Mouse (Mus musculus): ENCODE measurements around the gene Wnt5b. TPM values are rescaled to one million over a fixed set of nuclear protein-coding genes. Genes with fewer than 3 reads are reported as not detected.

The Wnt5b gene
- polyA plus RNA-seq, 1 experiment from 2014 or later: 2.8 TPM

GRCm38 (mm10) chr6:119467785-119468059 is 76.4 kb downstream of the Wnt5b start:
- Histone ChIP-seq H3K9ac (replicated peaks) (no peak overlapping the region), H3K4me1 (no peaks in the 10 kb centered on the region), H3K27ac (replicated peaks) (no peak overlapping the region), H3K4me3 (no peak overlapping the region), H3K36me3 (no peaks in the 10 kb centered on the region), H3K9me3 (no peaks in the 10 kb centered on the region), H3K27me3 (no peaks in the 10 kb centered on the region), H3K4me2 (replicated peaks) (no peak overlapping the region)
- 86% methylated on average over 2 of the region's 2 CpGs for WGBS
- ATAC-seq (replicated peaks): no peak

DNA sequence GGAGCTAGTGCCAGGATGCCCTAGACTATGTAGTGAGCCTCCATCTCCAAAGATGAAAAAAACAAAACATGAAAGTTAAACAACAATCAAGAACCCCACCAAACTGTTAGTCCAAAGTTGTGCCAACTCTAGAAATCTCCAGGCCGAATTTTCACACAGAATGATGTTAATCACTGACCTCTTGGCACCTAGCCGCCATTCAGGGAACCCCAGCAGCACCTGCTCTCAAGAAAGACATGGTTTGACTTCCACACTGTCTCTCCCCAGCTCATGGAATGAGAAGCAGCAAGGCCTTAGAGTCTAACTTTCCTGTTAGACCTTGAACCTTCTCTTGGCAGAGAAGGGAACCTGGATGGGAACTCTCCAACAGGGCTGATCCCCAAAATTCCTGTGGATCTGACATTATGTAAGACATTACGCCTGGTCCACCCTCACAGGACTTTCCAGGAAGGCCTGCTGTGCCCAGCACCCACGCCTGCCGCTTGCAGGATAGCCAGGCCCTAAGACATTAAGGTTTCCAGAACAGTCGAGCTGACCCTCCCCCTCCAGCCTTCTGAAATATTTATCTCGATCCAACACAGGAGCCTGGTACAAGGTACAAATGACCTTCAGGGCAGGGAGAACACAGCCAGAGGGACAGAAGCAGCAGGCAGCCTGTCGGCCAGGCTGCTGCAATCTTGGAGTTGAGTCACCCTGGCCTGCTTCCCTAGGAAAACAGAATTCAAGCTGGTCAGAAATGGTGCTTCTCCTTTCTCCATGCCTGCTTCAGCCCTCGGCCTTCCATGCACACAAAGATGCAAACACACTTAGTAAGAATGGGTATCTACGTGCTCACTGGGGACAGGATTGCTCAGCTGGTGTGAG is 77.0 kb downstream of the Wnt5b start:
- no peaks in the 10 kb centered on the region for H3K9me3 ChIP-seq
- H3K9ac ChIP-seq (replicated peaks): no peak overlapping the region
- H3K4me2 ChIP-seq (replicated peaks): no peak overlapping the region
- WGBS: 77% methylated on average over 10 of the region's 10 CpGs
- no peak overlapping the region for H3K4me3 ChIP-seq
- H3K27ac ChIP-seq (replicated peaks): no peak overlapping the region
- ATAC-seq (replicated peaks): no peak
- no peaks in the 10 kb centered on the region for H3K4me1 ChIP-seq
- H3K27me3 ChIP-seq: no peaks in the 10 kb centered on the region
- H3K36me3 ChIP-seq: no peaks in the 10 kb centered on the region

GRCm38 (mm10) chr6:119466161-119466560 is 78.0 kb downstream of the Wnt5b start:
- Histone ChIP-seq H3K4me2 (replicated peaks) (no peak overlapping the region), H3K4me3 (no peak overlapping the region), H3K9me3 (no peaks in the 10 kb centered on the region), H3K36me3 (no peaks in the 10 kb centered on the region), H3K27me3 (no peaks in the 10 kb centered on the region), H3K9ac (replicated peaks) (no peak overlapping the region), H3K27ac (replicated peaks) (no peak overlapping the region), H3K4me1 (no peaks in the 10 kb centered on the region)
- 98% methylated on average over 1 of the region's 1 CpGs for WGBS
- no peak for ATAC-seq (replicated peaks)

GRCm38 (mm10) chr6:119460391-119460790 is 83.8 kb downstream of the Wnt5b start:
- WGBS: 94% methylated on average over 5 of the region's 5 CpGs

DNA sequence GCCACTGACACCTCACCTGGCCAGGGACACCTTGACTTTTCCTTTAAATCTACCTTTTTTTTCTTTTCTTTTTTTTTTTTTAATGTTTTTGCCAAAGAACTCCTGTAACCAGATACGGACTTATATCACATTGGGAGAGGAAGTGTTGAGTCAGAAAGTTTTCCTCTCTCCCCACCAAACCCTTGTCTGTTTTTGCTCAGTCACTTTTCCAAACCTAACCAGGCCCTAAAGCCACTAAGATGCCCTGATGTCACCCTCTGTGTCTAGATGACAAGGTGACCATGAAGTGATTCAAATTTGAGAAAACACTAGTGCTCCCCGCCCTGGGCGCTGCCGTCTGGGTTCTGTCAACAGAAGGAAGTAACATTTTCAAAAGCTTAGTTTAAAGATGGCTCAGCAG is 85.1 kb downstream of the Wnt5b start:
- no peak overlapping the region for H3K27ac ChIP-seq (replicated peaks)
- H3K4me1 ChIP-seq: no peaks in the 10 kb centered on the region
- no peak overlapping the region for H3K4me3 ChIP-seq
- no peaks in the 10 kb centered on the region for H3K36me3 ChIP-seq
- H3K9ac ChIP-seq (replicated peaks): no peak overlapping the region
- no peaks in the 10 kb centered on the region for H3K27me3 ChIP-seq
- no peak overlapping the region for H3K4me2 ChIP-seq (replicated peaks)
- no peaks in the 10 kb centered on the region for H3K9me3 ChIP-seq
- WGBS: 88% methylated on average over 4 of the region's 4 CpGs
- no peak for ATAC-seq (replicated peaks)

More at GRCm38 (mm10) chr6:119460391-119460790, 83.8 kb downstream of the Wnt5b start:
- no peaks in the 10 kb centered on the region for H3K9me3 ChIP-seq
- no peak overlapping the region for H3K4me3 ChIP-seq
- no peaks in the 10 kb centered on the region for H3K27me3 ChIP-seq
- H3K9ac ChIP-seq (replicated peaks): no peak overlapping the region
- no peaks in the 10 kb centered on the region for H3K4me1 ChIP-seq
- ATAC-seq (replicated peaks): no peak
- H3K27ac ChIP-seq (replicated peaks): no peak overlapping the region
- H3K4me2 ChIP-seq (replicated peaks): no peak overlapping the region
- no peaks in the 10 kb centered on the region for H3K36me3 ChIP-seq

- no peaks in the 10 kb centered on the region for H3K4me1 ChIP-seq
- H3K27ac ChIP-seq (replicated peaks): no peak overlapping the region
- H3K36me3 ChIP-seq: no peaks in the 10 kb centered on the region
- H3K9me3 ChIP-seq: no peaks in the 10 kb centered on the region
- no peak overlapping the region for H3K4me3 ChIP-seq
- no peak for ATAC-seq (replicated peaks)
- no peak overlapping the region for H3K9ac ChIP-seq (replicated peaks)
- H3K4me2 ChIP-seq (replicated peaks): no peak overlapping the region
- no peaks in the 10 kb centered on the region for H3K27me3 ChIP-seq
- WGBS: 68% methylated on average over 8 of the region's 8 CpGs
Measured at GRCm38 (mm10) chr6:119458166-119458565, 86.0 kb downstream of the Wnt5b start.

DNA sequence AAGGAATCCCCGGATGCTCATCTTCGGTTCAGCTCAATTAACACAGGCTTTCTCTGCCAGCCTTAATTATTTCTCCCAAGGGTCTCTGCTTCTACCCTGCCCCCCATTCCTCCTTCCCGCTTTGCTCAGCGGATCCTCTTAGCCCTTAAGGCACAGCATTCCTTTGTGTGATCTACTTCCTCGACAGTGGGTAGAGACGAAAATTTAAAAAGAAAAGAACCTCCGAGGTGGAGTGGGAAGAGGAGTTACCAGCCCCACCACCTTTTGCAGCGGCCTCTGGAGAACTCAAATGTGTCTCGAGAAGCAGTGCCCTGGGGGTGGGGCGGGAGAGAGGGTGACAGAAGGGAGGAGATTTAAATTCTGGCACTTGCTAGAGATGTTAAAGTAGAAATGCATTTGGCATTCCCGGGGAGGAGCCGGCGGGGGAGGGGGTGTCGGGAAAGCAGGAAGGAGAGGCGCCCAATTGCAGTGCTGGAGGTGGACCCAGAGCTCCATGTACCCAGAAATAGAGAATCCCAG is 92.1 kb downstream of the Wnt5b start:
- under 1% methylated on average over 15 of the region's 15 CpGs for WGBS
- Histone ChIP-seq H3K36me3 (no peaks in the 10 kb centered on the region), H3K4me1 (peaks cover 35% of the 10 kb centered on the region), H3K4me3 (peak overlapping the region; percentile 37), H3K9ac (replicated peaks) (peak overlapping the region; percentile 44), H3K9me3 (no peaks in the 10 kb centered on the region), H3K27ac (replicated peaks) (peak overlapping the region; percentile 96), H3K27me3 (no peaks in the 10 kb centered on the region), H3K4me2 (replicated peaks) (peak overlapping the region; percentile 48)
- peak; percentile 85 for ATAC-seq (replicated peaks)

DNA sequence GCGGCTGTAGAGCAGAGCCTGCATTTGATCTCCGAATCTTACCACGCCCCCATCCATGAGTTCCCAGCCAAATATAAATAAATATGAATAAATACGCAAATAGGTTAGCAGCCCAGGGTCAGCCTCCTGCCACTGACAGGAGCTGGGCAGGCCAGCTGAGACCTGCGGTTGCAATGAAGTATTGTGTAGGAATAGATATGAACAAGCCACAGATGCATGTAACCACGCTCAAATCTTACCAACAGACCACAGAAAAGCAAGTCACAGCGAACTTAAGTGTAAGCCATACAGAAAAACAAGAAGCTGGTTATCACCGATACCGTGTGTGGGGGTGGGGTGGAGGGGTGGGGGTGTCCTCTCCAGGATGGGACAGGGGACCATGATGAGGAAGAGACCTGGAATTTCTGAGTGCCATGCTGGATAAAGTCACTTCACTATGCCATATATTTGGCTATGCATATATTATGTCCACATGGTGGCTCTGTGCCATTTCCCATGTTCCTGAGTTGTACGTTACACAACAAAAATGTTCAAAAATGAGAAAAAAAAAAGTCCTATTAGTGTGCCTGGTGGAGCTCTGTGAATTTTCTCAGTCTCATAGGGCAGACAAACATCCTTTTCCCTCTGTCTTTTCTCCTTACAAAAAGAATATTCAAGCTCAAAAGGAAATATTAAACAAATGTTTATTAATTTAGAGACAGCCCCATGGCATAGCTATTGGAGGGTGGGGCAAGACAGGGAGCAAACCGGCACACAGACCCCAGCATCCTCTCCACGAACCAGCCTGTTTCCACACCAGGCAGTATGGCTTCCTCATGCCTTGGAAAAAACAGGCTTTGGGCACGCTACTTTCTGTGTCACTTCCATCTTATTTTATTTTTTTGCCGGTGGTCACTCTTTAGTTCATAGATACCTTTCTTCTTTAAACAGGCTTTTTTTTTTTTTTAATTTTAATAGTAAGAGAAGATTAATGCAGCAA is 92.9 kb downstream of the Wnt5b start:
- H3K4me1 ChIP-seq: peaks cover 35% of the 10 kb centered on the region
- H3K36me3 ChIP-seq: no peaks in the 10 kb centered on the region
- H3K27ac ChIP-seq (replicated peaks): peak overlapping the region; percentile 96
- H3K27me3 ChIP-seq: no peaks in the 10 kb centered on the region
- H3K9me3 ChIP-seq: no peaks in the 10 kb centered on the region
- H3K9ac ChIP-seq (replicated peaks): peak overlapping the region; percentile 44
- ATAC-seq (replicated peaks): no peak
- H3K4me2 ChIP-seq (replicated peaks): peak overlapping the region; percentile 48
- WGBS: 41% methylated on average over 14 of the region's 14 CpGs
- H3K4me3 ChIP-seq: peak overlapping the region; percentile 37

DNA sequence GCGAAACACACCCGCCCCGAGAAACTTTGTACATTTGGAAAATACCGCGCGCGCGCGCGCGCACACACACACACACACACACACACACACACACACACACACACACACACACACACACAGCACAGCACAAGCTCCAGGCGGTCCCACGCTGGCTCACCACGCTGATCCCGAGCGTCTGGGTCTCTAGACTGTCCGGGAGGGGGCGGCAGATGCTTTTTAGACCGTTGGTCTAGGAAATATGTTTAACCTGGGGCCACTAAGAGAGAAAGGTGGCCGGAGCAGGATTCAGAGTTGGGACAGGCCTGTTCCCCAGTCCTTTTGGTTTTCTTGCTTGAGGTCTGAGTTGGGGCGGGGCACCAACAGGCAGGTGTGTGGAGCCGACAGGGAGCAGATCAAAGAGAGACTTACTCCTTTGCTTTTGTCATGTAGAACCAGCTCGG is 95.1 kb downstream of the Wnt5b start:
- no peaks in the 10 kb centered on the region for H3K9me3 ChIP-seq
- no peaks in the 10 kb centered on the region for H3K36me3 ChIP-seq
- peak overlapping the region; percentile 30 for H3K4me3 ChIP-seq
- H3K4me1 ChIP-seq: peaks cover 35% of the 10 kb centered on the region
- ATAC-seq (replicated peaks): no peak
- WGBS: 5% methylated on average over 18 of the region's 23 CpGs
- H3K27ac ChIP-seq (replicated peaks): no peak overlapping the region
- H3K27me3 ChIP-seq: no peaks in the 10 kb centered on the region
- H3K4me2 ChIP-seq (replicated peaks): peak overlapping the region; percentile 51
- H3K9ac ChIP-seq (replicated peaks): peak overlapping the region; percentile 37

GRCm38 (mm10) chr6:119448321-119449059 is 95.7 kb downstream of the Wnt5b start:
- no peak for ATAC-seq (replicated peaks)
- peak overlapping the region; percentile 51 for H3K4me2 ChIP-seq (replicated peaks)
- no peaks in the 10 kb centered on the region for H3K36me3 ChIP-seq
- WGBS: 11% methylated on average over 18 of the region's 18 CpGs
- H3K27ac ChIP-seq (replicated peaks): no peak overlapping the region
- peak overlapping the region; percentile 30 for H3K4me3 ChIP-seq
- H3K4me1 ChIP-seq: peaks cover 40% of the 10 kb centered on the region
- no peaks in the 10 kb centered on the region for H3K27me3 ChIP-seq
- H3K9me3 ChIP-seq: no peaks in the 10 kb centered on the region
- H3K9ac ChIP-seq (replicated peaks): peak overlapping the region; percentile 37

DNA sequence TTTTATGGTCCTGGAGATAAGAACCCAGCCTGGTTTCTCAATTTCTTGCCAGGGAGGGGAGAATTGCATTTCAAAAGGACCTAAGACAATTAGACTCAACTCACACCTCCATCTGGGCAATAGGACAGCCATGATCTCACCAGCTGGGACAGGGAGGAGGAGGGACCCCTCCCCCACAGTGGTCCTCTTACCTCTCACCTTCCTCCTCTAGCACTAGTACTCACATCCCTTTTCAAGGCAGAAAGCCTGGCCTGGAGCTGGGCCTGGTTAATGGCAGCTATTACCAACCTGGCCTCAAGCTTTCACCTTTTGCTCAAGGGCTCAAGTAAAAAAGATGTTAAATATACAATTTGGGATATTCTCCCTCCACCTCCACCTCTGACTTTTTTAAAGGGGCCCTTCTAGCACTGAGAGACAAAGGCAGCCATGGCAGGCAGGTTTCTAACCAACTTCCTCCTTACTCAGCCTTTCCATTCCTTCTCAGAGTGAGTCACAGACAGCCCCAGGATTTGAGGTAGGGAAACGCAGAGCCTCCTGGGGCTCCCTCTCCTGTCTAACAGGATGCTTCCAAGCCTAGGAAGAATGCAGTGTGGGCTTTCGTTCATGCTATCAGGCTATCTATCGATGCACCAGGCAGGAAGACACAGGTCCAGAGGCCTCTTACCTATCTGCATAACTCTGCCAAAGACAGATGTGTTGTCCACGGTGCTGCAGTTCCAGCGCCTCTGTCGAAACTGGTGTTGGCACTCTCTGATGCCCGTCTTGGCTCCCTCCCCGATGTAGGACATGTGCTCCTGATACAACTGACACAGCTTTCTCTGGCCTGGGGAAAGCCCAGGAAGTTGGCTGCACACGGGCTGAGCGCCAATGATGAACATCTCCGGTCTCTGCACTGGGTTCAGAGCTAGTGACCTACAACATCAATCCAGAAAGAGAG is 98.2 kb downstream of the Wnt5b start:
- ATAC-seq (replicated peaks): no peak
- no peak overlapping the region for H3K4me3 ChIP-seq
- no peak overlapping the region for H3K27ac ChIP-seq (replicated peaks)

More for the DNA sequence above, 98.2 kb downstream of the Wnt5b start:
- H3K36me3 ChIP-seq: no peaks in the 10 kb centered on the region
- no peaks in the 10 kb centered on the region for H3K27me3 ChIP-seq
- no peaks in the 10 kb centered on the region for H3K9me3 ChIP-seq
- WGBS: 79% methylated on average over 11 of the region's 11 CpGs
- H3K9ac ChIP-seq (replicated peaks): no peak overlapping the region
- H3K4me1 ChIP-seq: peaks cover 26% of the 10 kb centered on the region
- no peak overlapping the region for H3K4me2 ChIP-seq (replicated peaks)

Measured in forebrain, embryonic 15.5 days (tissue).